Mouse (Mus musculus) G1E (cell line): ENCODE results near the gene Mns1. TPM values are rescaled to one million over a fixed set of nuclear protein-coding genes. Genes with fewer than 3 reads are reported as not detected.
A peak's percentile ranks its signal among the peaks of the same experiment; 100 is the strongest.

Experiments used
- ATAC-seq: 2 replicates; pipeline ENCODE4 v1.8.0; 2016; ENCODE audit warnings: mild to moderate bottlenecking; ENCODE audit not compliant: insufficient number of reproducible peaks, poor library complexity, low FRiP score, severe bottlenecking; ENCODE audit errors: extremely low read depth
- DNase-seq: peaks from one replicate; pipeline ENCODE4 v3.0.0; 2012; ENCODE audit warnings: low spot score
- H3K27me3 ChIP-seq: 2 replicates; pipeline ENCODE4 v1.6.1; 2012; ENCODE audit warnings: mild to moderate bottlenecking, low read length, inconsistent platforms; ENCODE audit not compliant: insufficient read depth
- H3K36me3 ChIP-seq: replicated peaks from 2 replicates; pipeline ENCODE3; 2012; ENCODE audit warnings: mild to moderate bottlenecking, inconsistent platforms
- H3K4me1 ChIP-seq: 2 replicates; pipeline ENCODE4 v1.6.1; 2012; ENCODE audit warnings: low read depth, low read length, inconsistent platforms, mixed read lengths; ENCODE audit not compliant: insufficient read depth
- H3K4me3 ChIP-seq: 2 replicates; pipeline ENCODE4 v1.5.1; 2012; ENCODE audit warnings: low read depth, mild to moderate bottlenecking, inconsistent platforms, low read length, moderate library complexity, mixed read lengths
- H3K9me3 ChIP-seq: replicated peaks from 2 replicates; pipeline ENCODE4 v1.6.1; 2012; ENCODE audit warnings: inconsistent platforms
- CTCF ChIP-seq: IDR thresholded peaks from 2 replicates; pipeline ENCODE4 v1.5.1; 2012; ENCODE audit warnings: low read depth, low read length, inconsistent platforms, mixed read lengths
- GATA1 ChIP-seq: IDR thresholded peaks from 2 replicates; pipeline ENCODE4 v1.6.1; 2012; ENCODE audit warnings: borderline replicate concordance, low read length, inconsistent platforms, mixed read lengths
- GATA2 ChIP-seq: IDR thresholded peaks from 2 replicates; pipeline ENCODE4 v1.6.1; 2012; ENCODE audit warnings: low read depth, low read length, inconsistent platforms, borderline replicate concordance
- POLR2AphosphoS5 ChIP-seq: IDR thresholded peaks from 2 replicates; pipeline ENCODE4 v1.6.1; 2012; ENCODE audit warnings: low read depth, low read length, inconsistent platforms; ENCODE audit not compliant: insufficient replicate concordance
- TAL1 ChIP-seq: conservative IDR thresholded peaks from 2 replicates; pipeline ENCODE4 v1.6.1; 2012; ENCODE audit warnings: low read depth, low read length, inconsistent platforms, mixed read lengths
- polyA plus RNA-seq: library from polyadenylated mRNA; stranded (reverse); fragments of >175 nt; gene quantifications from 2 replicates; pipeline ENCODE4 v1.2.3, GENCODE M21; 2012
- total RNA-seq, 2 experiments: library from RNA; stranded (forward) in 1 of 2; stranded (reverse) in 1 of 2; fragments of 200-1000 nt in 1 of 2; fragments of >200 nt in 1 of 2; fragmentation: Nextera tagmentation in 1 of 2; gene quantifications; 2 replicates each; pipeline ENCODE4 v1.2.3; 2014 to 2017

Gene Mns1
- total and polyA plus RNA-seq, 3 experiments = 33.2 to 357 (median 138) TPM

DNA sequence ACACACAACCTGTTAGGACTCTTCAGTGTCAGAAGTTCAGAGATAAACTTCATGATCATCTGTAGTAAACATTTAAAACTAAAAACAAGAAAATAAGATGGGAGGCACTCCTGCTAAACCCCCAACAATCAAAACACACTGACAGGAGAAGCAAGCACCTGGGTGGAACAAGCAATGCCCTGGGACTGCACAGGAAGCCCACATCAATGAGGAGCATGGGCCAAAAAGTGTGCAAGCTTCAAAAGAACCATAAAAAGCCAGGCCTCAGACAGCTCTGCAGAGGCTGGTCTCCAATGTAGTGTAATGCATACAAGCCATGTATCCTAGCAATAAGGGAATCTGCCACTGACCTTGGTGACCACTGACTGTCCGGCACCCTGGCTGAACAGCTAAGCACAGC is 41.5 kb downstream of the Mns1 start:
- Histone ChIP-seq H3K4me1 (peaks cover 9% of the 10 kb centered on the region), H3K27me3 (no peaks in the 10 kb centered on the region), H3K9me3 (no peaks in the 10 kb centered on the region), H3K36me3 (peaks cover 86% of the 10 kb centered on the region), H3K4me3 (no peak overlapping the region)
- no peak for DNase-seq
- no peak for TF ChIP-seq POLR2AphosphoS5
- no peak for TF ChIP-seq GATA1
- no peak for TF ChIP-seq CTCF
- TF ChIP-seq TAL1 = no peak
- TF ChIP-seq GATA2 = no peak
- ATAC-seq = no peak

DNA sequence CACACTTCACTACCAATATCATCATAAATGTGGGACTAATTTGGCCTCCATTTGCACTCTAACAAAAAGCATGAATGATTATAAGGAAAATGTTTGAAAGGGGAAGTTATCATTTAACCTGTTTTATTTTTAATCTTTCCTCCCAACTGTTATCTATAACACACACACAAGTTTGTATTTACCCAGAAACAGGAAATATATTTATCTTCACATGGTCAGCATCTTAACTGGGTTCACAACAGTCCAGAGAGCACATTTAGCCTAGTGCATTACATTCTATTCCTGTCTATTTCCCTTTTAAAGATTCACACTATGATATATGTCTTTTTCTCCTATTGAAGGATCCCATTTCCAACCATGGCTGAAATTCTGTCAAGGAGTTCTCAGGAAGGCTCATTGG is 50.7 kb downstream of the Mns1 start:
- H3K4me1 ChIP-seq = peaks cover 58% of the 10 kb centered on the region
- peaks cover 38% of the 10 kb centered on the region for H3K36me3 ChIP-seq
- ATAC-seq = peak; percentile 61
- TF ChIP-seq CTCF (no peak), GATA2 (no peak), TAL1 (peak; percentile 84)
- H3K9me3 ChIP-seq = no peaks in the 10 kb centered on the region
- peak; percentile 48 for DNase-seq
- H3K27me3 ChIP-seq = no peaks in the 10 kb centered on the region
- no peak overlapping the region; the same call in 1 of the 2 replicates for H3K4me3 ChIP-seq

DNA sequence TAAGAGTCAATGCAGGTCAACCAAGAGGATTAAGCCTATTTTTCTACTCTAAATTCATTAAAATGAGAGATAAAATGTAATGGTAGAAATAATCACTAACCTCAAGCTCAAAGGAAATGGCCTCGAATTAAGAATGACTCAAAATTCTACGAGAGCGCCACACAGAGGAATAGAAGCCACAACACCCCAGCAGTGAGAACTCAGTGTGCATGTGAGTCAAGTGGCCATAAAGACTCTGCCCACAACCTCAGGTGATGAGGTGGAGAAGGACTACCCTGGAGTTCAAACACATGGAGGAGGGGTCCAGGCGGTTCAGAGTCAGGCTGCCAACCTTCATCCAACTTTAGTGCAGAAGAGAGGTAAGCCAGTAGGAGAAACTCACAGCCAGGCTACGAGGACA is 51.3 kb downstream of the Mns1 start:
- H3K27me3 ChIP-seq = no peaks in the 10 kb centered on the region
- peak overlapping the region; percentile 53; the same call in 1 of the 2 replicates for H3K4me3 ChIP-seq
- TF ChIP-seq GATA2 (no peak), POLR2AphosphoS5 (no peak), GATA1 (no peak), TAL1 (no peak), CTCF (no peak)
- H3K4me1 ChIP-seq = peaks cover 61% of the 10 kb centered on the region
- ATAC-seq (no peak), DNase-seq (no peak)
- H3K36me3 ChIP-seq = peaks cover 34% of the 10 kb centered on the region
- no peaks in the 10 kb centered on the region for H3K9me3 ChIP-seq

DNA sequence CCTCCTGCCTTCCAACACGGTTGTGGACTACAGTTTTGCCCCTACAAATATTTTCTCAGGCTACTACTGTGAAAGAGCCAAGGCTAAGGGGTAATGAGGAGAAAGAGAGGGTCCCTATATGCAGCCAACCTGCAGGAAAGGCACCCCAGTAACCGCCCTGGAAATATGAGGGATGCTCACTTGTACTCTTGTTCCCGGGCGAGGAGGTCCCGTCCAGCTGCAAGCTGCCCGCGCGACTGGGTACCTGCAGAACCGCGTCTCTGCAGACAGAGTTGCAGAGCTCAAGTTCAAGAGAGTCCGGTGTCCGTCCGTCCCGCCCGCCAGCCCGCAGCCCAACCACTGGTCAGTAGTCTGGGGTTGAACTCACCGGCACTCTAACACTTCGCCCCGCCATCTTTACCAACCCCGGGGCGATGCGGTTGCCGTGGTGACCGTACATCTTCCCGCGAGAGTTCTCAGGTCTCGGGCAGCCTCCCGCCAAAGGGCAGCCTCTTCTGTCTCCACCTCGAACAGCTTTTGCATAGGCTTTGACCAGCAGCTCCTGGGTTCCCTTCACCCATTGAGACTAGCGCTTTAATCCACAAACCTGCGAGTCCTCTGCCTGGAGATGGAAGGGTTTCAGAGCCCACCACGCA is 53.9 kb downstream of the Mns1 start:
- ATAC-seq = peak; percentile 78
- Histone ChIP-seq H3K4me1 (peaks cover 49% of the 10 kb centered on the region), H3K36me3 (peaks cover 13% of the 10 kb centered on the region), H3K4me3 (peak overlapping the region; percentile 89), H3K9me3 (no peaks in the 10 kb centered on the region), H3K27me3 (no peaks in the 10 kb centered on the region)
- TF ChIP-seq TAL1 (no peak), CTCF (no peak), GATA2 (no peak), GATA1 (no peak), POLR2AphosphoS5 (no peak)
- DNase-seq = peak; percentile 82

DNA sequence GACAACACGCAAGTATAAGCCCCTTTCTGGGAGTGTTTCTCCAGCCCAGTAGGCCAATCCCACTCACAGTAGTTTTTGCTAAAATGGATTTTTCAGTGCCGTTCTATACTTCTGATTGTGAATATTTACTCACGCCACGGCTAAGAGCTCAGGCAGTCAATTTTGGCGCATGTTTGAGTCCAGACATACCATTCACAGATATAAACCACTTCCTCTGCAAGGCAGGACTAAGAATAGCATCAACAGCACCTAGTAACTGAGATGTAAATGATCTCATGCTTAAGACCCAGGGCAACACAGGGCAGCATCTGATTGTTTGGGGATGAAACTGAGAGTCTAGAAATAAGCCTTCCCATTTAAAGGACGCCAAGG is 54.4 kb downstream of the Mns1 start, which contains the start of gene Tex9:
Tex9 (minus strand) TSS at position 19 of the 372 bp plus-strand sequence.
- Histone ChIP-seq H3K27me3 (no peaks in the 10 kb centered on the region), H3K4me3 (peak within 1 kb of the TSS; percentile 89), H3K9me3 (no peaks in the 10 kb centered on the region), H3K4me1 (peaks cover 44% of the 10 kb centered on the region), H3K36me3 (peaks cover 8% of the 10 kb centered on the region)
- ATAC-seq (no peak), DNase-seq (no peak)
- no peak for TF ChIP-seq POLR2AphosphoS5
- no peak for TF ChIP-seq GATA1
- TF ChIP-seq GATA2 = no peak
- no peak for TF ChIP-seq CTCF
- TF ChIP-seq TAL1 = no peak

DNA sequence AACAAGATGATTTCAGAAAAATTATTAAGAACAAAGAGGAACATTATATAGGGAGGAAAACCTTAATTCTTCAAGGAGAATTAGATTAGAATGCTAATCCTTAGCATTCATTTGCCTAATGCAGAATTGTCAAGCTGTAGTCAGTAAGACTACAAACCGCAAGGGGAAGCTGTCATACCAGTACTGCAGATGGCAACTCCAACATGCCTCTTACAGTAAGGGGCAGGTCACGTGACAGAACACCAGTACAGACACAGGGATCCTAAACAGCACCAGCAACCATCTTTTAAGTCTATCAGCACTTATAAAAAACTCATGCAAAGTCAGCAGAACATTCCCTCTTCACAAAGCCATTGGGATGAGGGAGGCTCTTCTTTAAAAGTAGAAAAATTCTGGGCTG is 55.7 kb downstream of the Mns1 start:
- Histone ChIP-seq H3K4me3 (no peak overlapping the region), H3K4me1 (peaks cover 36% of the 10 kb centered on the region), H3K9me3 (no peaks in the 10 kb centered on the region), H3K36me3 (peaks cover 3% of the 10 kb centered on the region), H3K27me3 (no peaks in the 10 kb centered on the region)
- DNase-seq (no peak), ATAC-seq (no peak)
- TF ChIP-seq GATA2 (no peak), POLR2AphosphoS5 (no peak), GATA1 (no peak), TAL1 (no peak), CTCF (no peak)
